Mouse (Mus musculus) erythroblast, embryonic 14.5 days (primary cell): Measurements from ENCODE around the gene Ugcg.

ENCODE experiments used
- GATA1 ChIP-seq: IDR thresholded peaks from 2 replicates; pipeline ENCODE4 v1.6.1; 2012; ENCODE audit warnings: low read length, inconsistent platforms, mixed read lengths
- TAL1 ChIP-seq: IDR thresholded peaks from 3 replicates; pipeline ENCODE4 v1.6.1; 2012; ENCODE audit warnings: low read length, inconsistent platforms, mixed read lengths

DNA sequence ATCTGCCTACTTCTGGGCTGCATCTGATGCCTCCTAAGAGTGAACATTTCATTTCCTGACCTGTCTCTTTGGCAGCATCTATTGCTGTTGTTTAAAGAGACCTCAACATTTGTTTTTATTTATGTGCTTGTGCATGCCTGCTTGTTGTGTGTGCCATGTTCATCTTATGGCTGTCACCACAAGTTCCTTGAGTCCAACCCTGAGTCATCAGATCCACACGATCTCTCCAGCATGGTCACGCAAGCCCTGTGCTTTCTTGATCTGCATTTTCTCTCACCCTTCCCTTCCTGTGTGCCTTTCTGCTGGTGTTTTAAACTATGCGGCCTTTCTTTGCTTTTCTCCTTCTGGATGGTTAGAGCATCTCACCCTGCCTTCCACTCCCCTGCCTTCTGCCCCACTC, 11.6 kb downstream of the Ugcg start:
- TF ChIP-seq TAL1 (no peak), GATA1 (no peak)
